Mouse (Mus musculus): ENCODE data around the gene Zscan4f. TPM values are rescaled to one million over a fixed set of nuclear protein-coding genes. Genes with fewer than 3 reads are reported as not detected.
"Not testable (repeated sequence)": the region's sequence is repeated elsewhere in the genome, so short reads cannot be mapped to it uniquely, and the experiment has no call there.

Zscan4f gene
- not detected in 2 replicates for polyA plus RNA-seq (2015; fragmentation: Nextera tagmentation; extraction: Ambion mirVana)

DNA sequence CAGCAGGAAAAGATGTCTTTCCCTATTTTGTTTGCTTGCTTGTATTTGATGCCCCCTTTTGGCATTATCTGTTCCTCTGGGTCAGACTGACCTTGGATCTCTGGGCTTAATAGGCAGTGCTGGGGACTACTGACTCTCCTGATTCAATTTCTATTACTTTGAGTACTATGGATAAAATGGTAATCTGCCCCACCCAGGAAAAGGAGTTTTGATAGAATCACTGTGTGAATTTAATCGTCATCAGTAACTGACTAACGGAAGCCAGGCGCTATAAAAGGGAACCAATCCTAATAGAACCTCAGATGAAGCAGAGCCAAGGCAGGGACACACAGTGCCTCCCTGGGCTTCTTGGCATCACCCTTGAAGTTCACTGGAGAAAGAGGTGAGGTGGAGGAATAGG, at the start of gene Zscan4f:
TSS of gene Zscan4f (plus strand) at position 301 of the 400 bp plus-strand sequence.
- not testable (repeated sequence) for H3K27ac ChIP-seq; H3K9me3 ChIP-seq (replicated peaks); H3K9ac ChIP-seq

DNA sequence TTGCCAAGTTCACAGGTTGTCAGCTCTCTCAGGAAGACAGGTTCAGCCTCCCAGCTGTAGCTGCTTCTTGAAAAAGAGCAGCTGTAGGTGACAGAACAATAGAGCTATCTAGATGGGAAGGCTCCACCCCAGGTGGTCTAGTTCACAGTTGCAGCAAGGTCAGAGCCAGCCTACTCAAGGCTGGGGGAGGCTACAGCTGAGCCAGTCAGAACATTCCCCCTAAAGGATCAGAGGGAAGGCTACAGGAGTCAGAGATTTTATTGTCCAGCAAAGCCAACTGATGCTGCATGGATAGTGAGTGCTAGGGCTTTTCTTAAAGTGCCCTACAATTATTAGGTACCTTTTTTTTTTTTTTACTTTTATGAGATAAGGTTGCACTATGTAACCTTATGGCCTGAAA, 13.1 kb upstream of the Zscan4f start:
- not testable (repeated sequence) for H3K9ac ChIP-seq; ATAC-seq; H3K9me3 ChIP-seq (replicated peaks); H3K36me3 ChIP-seq (ENCODE audit: poor library complexity, severe bottlenecking); H3K4me1 ChIP-seq; H3K4me3 ChIP-seq; H3K27ac ChIP-seq; H3K4me2 ChIP-seq; H3K27me3 ChIP-seq

More for the DNA sequence above, at the start of gene Zscan4f:
- H3K36me3 ChIP-seq (ENCODE audit: poor library complexity, severe bottlenecking); H3K4me3 ChIP-seq; H3K4me1 ChIP-seq; ATAC-seq; H3K4me2 ChIP-seq; H3K27me3 ChIP-seq: not testable (repeated sequence)
- 93% methylated on average over 3 of the region's 3 CpGs for WGBS

Small RNA genes lying within 50 kb of the gene (microRNA-seq; reads per million reads assigned to microRNA genes)
- gene Gm23087, result not detected

Other genes with a start within 250 kb of the Zscan4f start
- not detected in 2 replicates for gene Zscan4d, start 231.8 kb upstream of the Zscan4f start, polyA plus RNA-seq (2015; fragmentation: Nextera tagmentation; extraction: Ambion mirVana)
- gene Zscan4e, start 87.2 kb upstream of the Zscan4f start, polyA plus RNA-seq (2015; fragmentation: Nextera tagmentation; extraction: Ambion mirVana), result not detected in 2 replicates
- not detected in 2 replicates for gene Zscan4-ps2, start 116.4 kb downstream of the Zscan4f start, polyA plus RNA-seq (2015; fragmentation: Nextera tagmentation; extraction: Ambion mirVana)
- gene Zscan4-ps3, start 211.4 kb downstream of the Zscan4f start, polyA plus RNA-seq (2015; fragmentation: Nextera tagmentation; extraction: Ambion mirVana), result not detected in 2 replicates

Data from forebrain, embryonic 13.5 days (tissue).